Mouse (Mus musculus): Measurements from ENCODE around the gene Ajuba.

DNA sequence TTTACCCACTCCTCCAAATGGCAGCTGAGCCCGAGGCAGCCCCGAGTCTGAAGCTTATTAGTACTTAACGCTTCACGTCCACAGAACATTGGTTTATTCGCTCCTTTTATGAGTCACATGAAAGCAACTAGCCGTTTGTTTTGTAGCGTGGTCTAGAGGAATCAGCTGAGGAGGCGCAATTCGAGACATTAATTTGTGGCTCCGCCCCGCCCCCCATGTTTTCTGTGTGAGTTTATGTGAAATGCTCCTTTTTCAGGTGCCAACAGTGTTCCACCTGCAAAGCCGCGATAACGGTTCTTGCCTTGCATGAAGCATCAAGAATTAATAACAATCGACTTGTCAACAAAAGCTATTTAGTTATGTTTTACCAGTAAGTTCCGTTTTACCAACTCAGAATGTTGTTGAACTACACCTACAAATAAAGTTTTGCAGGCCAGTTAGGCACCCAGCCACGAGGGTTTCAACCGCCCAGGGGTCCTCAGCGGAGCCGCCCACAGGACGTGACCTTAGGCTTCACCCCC, 23.8 kb downstream of the Ajuba start:
- TF ChIP-seq CTCF (IDR thresholded peaks at IDR 0.05) (no peak), POLR2A (IDR thresholded peaks at IDR 0.05; ENCODE audit: insufficient read depth, low read depth, low read length) (no peak)
